Mouse (Mus musculus): ENCODE results near the gene Cabp4. TPM values are rescaled to one million over a fixed set of nuclear protein-coding genes. Genes with fewer than 3 reads are reported as not detected.
"Not testable (repeated sequence)": the region's sequence is repeated elsewhere in the genome, so short reads cannot be mapped to it uniquely, and the experiment has no call there.

Cabp4 gene
- polyA plus RNA-seq, 1 experiment from 2014 or later = 0.13 TPM

DNA sequence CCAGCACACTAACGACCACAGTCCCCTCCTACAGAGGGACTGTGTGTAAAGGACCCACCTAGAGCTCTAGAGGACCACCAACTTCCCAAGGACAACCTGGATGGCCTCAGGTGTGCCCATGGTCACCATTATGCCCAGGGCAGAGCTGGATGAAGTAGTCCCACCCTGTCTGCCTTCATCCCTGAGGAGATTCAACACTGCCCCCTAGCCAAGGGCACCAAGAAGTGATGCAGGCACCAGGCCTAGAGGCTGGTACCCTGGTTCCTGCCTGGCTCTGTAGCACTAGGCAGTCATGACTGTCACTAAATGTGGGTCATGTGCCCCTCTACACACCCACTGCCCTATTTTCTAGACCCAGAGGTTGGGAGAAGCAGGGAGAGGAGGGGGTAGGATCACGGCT, 12.1 kb downstream of the Cabp4 start:
- H3K9me3 ChIP-seq (replicated peaks) = no peaks in the 10 kb centered on the region
- ATAC-seq (ENCODE audit: insufficient read depth) = peak; percentile 35
- peak overlapping the region; percentile 69 for H3K4me3 ChIP-seq (replicated peaks)
- H3K4me2 ChIP-seq = peak overlapping the region; percentile 85
- 61% methylated on average over 2 of the region's 2 CpGs for WGBS (ENCODE audit: insufficient replicate concordance)
- peak overlapping the region; percentile 74 for H3K9ac ChIP-seq
- peaks cover 3% of the 10 kb centered on the region for H3K27me3 ChIP-seq
- peaks cover 66% of the 10 kb centered on the region for H3K4me1 ChIP-seq (replicated peaks)
- H3K36me3 ChIP-seq (replicated peaks) = peaks cover 55% of the 10 kb centered on the region
- peak overlapping the region; percentile 87 for H3K27ac ChIP-seq (replicated peaks)

DNA sequence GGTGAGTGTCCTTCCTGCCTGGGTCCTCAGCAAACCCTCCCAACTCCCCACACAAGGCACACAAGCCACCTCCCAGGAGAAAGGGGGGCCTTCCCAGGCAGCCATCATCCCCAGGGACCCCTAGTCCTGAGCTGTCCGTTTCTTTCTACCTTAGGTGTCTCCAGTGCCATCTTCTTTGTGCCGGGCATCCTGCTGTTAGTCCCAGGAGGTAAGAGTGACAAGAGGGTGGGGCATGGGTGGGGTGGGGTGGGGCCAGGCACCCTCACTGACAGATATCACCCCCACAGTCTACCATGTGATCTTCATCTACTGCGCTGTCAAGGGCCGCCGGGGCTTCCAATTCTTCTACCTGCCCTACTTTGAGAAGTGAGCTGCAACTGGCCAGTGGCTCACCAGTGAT, 12.8 kb downstream of the Cabp4 start:
- Histone ChIP-seq H3K4me1 (replicated peaks) (peaks cover 71% of the 10 kb centered on the region), H3K9me3 (replicated peaks) (no peaks in the 10 kb centered on the region), H3K36me3 (replicated peaks) (peaks cover 55% of the 10 kb centered on the region), H3K9ac (peak overlapping the region; percentile 74), H3K4me2 (peak overlapping the region; percentile 85), H3K27me3 (no peaks in the 10 kb centered on the region), H3K4me3 (replicated peaks) (peak overlapping the region; percentile 69), H3K27ac (replicated peaks) (peak overlapping the region; percentile 87)
- whole genome bisulfite sequencing (ENCODE audit: insufficient replicate concordance) = 27% methylated on average over 5 of the region's 5 CpGs
- ATAC-seq (ENCODE audit: insufficient read depth) = peak; percentile 82

GRCm38 (mm10) chr19:4130106-4130505, 13.7 kb downstream of the Cabp4 start:
- Histone ChIP-seq H3K4me3 (replicated peaks) (peak overlapping the region; percentile 69), H3K9ac (peak overlapping the region; percentile 74; the same call in 1 of the 2 replicates), H3K4me2 (peak overlapping the region; percentile 85), H3K4me1 (replicated peaks) (peaks cover 67% of the 10 kb centered on the region), H3K27me3 (no peaks in the 10 kb centered on the region), H3K27ac (replicated peaks) (peak overlapping the region; percentile 87), H3K9me3 (replicated peaks) (no peaks in the 10 kb centered on the region), H3K36me3 (replicated peaks) (peaks cover 55% of the 10 kb centered on the region)
- 72% methylated on average over 4 of the region's 4 CpGs for WGBS (ENCODE audit: insufficient replicate concordance)
- no peak for ATAC-seq (ENCODE audit: insufficient read depth)

DNA sequence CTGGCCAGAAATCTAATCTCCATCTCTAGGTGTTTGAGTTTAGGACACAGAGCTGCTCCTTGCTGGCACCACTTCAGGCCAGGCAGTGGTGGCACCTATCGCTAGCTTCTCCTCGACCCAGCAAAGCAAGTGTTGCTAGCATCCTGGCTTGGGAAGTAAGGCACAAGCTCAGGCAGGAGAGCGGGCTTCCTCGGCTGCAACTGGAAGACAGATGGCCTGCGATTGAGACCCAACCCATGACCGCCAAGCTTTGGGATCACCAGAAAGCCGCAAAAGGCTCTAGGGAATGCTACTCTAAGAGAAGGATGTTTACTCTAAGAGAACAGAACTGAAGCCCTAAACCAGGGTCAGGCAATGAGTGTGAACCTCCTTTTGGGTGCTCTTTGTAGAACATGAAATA, 14.4 kb downstream of the Cabp4 start:
- H3K27ac ChIP-seq (replicated peaks) = peak overlapping the region; percentile 87
- H3K9me3 ChIP-seq (replicated peaks) = no peaks in the 10 kb centered on the region
- peaks cover 71% of the 10 kb centered on the region for H3K4me1 ChIP-seq (replicated peaks)
- H3K27me3 ChIP-seq = no peaks in the 10 kb centered on the region
- peak overlapping the region; percentile 85 for H3K4me2 ChIP-seq
- H3K9ac ChIP-seq = no peak overlapping the region
- peaks cover 55% of the 10 kb centered on the region for H3K36me3 ChIP-seq (replicated peaks)
- 95% methylated on average over 7 of the region's 7 CpGs for WGBS (ENCODE audit: insufficient replicate concordance)
- 0 out of 2 replicates have a peak overlapping the region, but pooled peaks have one; percentile 69 for H3K4me3 ChIP-seq (replicated peaks)
- no peak for ATAC-seq (ENCODE audit: insufficient read depth)

DNA sequence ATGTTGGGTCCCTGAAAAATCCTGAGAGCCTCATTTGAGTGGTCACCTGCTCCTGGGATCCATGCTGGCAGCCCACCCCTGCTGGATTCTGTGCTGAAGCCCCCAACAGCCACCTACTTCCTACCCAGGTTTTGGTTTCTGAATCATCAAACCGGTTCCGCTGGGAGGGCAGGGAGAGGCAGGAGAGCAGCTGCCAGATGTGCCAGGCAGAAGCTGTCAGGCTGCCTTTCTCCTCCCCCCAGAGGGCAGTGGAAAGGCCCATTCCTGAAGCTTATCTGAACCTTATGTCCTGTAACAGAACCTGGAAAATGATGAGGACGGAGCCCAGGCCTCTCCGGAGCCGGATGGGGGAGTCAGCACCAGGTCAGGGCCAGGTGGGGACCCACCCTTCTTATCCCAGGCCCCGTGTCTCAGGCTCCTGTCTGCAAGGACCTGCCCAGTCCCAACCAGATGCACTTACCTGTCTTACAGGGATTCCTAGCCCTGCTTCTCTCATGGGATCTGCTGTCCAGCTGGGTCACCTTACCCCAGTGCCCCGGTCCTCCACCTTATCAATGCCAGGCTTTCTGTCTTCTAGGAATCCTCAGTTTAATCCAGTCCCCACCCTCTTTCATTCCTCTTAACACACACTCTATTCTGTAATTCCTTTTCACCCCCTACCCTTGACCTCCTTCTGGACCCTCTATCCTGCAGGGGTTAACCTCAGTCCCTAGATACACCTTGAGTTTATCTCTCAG, 16.9 kb downstream of the Cabp4 start:
- Histone ChIP-seq H3K9ac (peak overlapping the region; percentile 85), H3K4me2 (peak overlapping the region; percentile 79), H3K36me3 (replicated peaks) (peaks cover 40% of the 10 kb centered on the region), H3K27me3 (no peaks in the 10 kb centered on the region), H3K9me3 (replicated peaks) (no peaks in the 10 kb centered on the region), H3K4me3 (replicated peaks) (peak overlapping the region; percentile 77), H3K4me1 (replicated peaks) (peaks cover 90% of the 10 kb centered on the region), H3K27ac (replicated peaks) (peak overlapping the region; percentile 79)
- no peak for ATAC-seq (ENCODE audit: insufficient read depth)
- 61% methylated on average over 7 of the region's 7 CpGs for WGBS (ENCODE audit: insufficient replicate concordance)

GRCm38 (mm10) chr19:4125741-4126696, 17.8 kb downstream of the Cabp4 start, which contains the start of gene Aip:
Gene Aip (minus strand): TSS chr19:4125858.
- peaks cover 89% of the 10 kb centered on the region for H3K4me1 ChIP-seq (replicated peaks)

GRCm38 (mm10) chr19:4125268-4125667, 18.6 kb downstream of the Cabp4 start:
- H3K27me3 ChIP-seq; H3K9me3 ChIP-seq (replicated peaks): not testable (repeated sequence)
- peak overlapping the region; percentile 79 for H3K4me2 ChIP-seq
- H3K4me3 ChIP-seq (replicated peaks) = peak overlapping the region; percentile 77
- 13% methylated on average over 4 of the region's 4 CpGs for WGBS (ENCODE audit: insufficient replicate concordance)
- peaks cover 28% of the 10 kb centered on the region for H3K36me3 ChIP-seq (replicated peaks)
- peak; percentile 9 for ATAC-seq (ENCODE audit: insufficient read depth)
- peaks cover 89% of the 10 kb centered on the region for H3K4me1 ChIP-seq (replicated peaks)
- peak overlapping the region; percentile 43; the same call in 1 of the 2 replicates for H3K9ac ChIP-seq
- H3K27ac ChIP-seq (replicated peaks) = peak overlapping the region; percentile 79

More at GRCm38 (mm10) chr19:4125741-4126696, 17.8 kb downstream of the Cabp4 start, which contains the start of gene Aip:
- peak within 1 kb of the TSS; percentile 85 for H3K9ac ChIP-seq
- peak; percentile 91 for ATAC-seq (ENCODE audit: insufficient read depth)
- H3K4me3 ChIP-seq (replicated peaks) = peak within 1 kb of the TSS; percentile 77
- H3K36me3 ChIP-seq (replicated peaks) = peaks cover 31% of the 10 kb centered on the region
- WGBS (ENCODE audit: insufficient replicate concordance) = 1% methylated on average over 64 of the region's 64 CpGs
- H3K27ac ChIP-seq (replicated peaks) = peak within 1 kb of the TSS; percentile 79
- H3K9me3 ChIP-seq (replicated peaks) = no peaks in the 10 kb centered on the region
- no peaks in the 10 kb centered on the region for H3K27me3 ChIP-seq
- H3K4me2 ChIP-seq = peak within 1 kb of the TSS; percentile 79

DNA sequence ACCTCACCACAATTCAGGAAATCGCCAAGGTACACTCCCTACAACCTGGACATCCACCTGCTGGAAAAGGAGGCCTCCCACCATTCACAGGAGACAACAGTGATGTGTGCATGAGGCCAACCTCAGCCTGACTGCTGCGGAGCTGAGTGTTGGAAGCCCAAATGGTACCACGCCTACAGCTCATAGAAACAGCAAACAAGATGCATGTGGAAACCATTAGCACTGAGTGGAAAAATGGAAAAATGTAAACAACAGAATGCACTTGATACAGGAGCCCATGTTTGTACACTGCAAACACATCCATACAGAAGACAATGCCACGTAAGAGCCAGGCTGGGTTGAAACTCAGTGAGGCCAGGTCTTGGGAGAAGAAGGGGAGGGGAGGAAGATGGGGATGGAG, 19.4 kb downstream of the Cabp4 start:
- no peak overlapping the region for H3K9ac ChIP-seq
- H3K4me1 ChIP-seq (replicated peaks) = peaks cover 89% of the 10 kb centered on the region

DNA sequence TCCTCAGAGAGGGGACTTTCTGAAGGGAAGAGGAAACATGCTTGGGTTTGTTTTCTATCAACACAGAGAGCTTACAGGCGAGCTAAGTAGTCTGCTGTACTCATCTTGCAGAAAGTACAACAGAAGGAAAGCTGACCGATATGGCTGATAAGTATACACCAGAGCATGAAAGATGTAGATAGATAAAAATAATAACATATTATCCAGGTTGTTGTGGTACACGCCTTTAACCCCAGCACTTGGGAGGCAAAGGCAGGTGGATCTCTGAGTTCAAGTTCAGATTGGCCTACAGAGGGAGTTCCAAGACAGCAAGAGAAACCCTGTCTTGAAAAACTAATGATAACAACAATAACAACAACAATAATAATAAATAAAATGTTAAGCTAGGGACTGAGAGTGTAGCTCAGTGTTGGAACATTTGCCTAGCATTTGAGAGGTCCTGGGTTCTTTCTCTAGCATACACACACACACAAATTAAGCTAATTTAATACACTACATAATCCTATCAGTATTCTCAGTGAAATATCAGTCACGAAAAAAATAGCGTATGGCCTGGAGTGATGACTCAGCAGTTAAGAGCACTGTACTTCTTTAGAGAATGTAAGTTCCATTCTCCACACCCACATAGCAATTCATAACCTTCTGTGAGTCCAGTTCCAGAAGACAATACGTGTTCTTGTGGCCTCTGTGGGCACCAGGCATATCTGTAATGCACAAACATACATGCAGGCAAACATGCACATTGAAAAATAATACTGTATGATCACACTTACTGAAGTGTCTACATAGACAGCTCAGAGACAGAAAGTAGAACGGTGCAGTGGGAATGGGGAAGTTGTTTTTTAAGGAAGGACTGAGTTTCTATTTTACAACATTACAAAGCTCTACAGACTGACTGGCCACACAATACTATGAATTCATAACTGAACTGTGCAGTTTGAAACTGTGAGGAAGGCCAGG, 21.1 kb downstream of the Cabp4 start:
- no peak for ATAC-seq (ENCODE audit: insufficient read depth)
- Histone ChIP-seq H3K9ac (no peak overlapping the region; the same call in 1 of the 2 replicates), H3K9me3 (replicated peaks) (no peaks in the 10 kb centered on the region), H3K4me3 (replicated peaks) (no peak overlapping the region), H3K27ac (replicated peaks) (peak overlapping the region; percentile 79), H3K4me1 (replicated peaks) (peaks cover 75% of the 10 kb centered on the region), H3K27me3 (no peaks in the 10 kb centered on the region), H3K4me2 (peak overlapping the region; percentile 31), H3K36me3 (replicated peaks) (peaks cover 8% of the 10 kb centered on the region; the same call in 1 of the 2 replicates)
- 25% methylated on average over 7 of the region's 7 CpGs for WGBS (ENCODE audit: insufficient replicate concordance)

More for the DNA sequence above, 19.4 kb downstream of the Cabp4 start:
- no peak for ATAC-seq (ENCODE audit: insufficient read depth)
- peak overlapping the region; percentile 79; the same call in 1 of the 2 replicates for H3K4me2 ChIP-seq
- no peaks in the 10 kb centered on the region for H3K9me3 ChIP-seq (replicated peaks)
- no peaks in the 10 kb centered on the region for H3K27me3 ChIP-seq
- no peak overlapping the region for H3K4me3 ChIP-seq (replicated peaks)
- H3K36me3 ChIP-seq (replicated peaks) = peaks cover 20% of the 10 kb centered on the region
- WGBS (ENCODE audit: insufficient replicate concordance) = 83% methylated on average over 4 of the region's 4 CpGs
- H3K27ac ChIP-seq (replicated peaks) = peak overlapping the region; percentile 79

DNA sequence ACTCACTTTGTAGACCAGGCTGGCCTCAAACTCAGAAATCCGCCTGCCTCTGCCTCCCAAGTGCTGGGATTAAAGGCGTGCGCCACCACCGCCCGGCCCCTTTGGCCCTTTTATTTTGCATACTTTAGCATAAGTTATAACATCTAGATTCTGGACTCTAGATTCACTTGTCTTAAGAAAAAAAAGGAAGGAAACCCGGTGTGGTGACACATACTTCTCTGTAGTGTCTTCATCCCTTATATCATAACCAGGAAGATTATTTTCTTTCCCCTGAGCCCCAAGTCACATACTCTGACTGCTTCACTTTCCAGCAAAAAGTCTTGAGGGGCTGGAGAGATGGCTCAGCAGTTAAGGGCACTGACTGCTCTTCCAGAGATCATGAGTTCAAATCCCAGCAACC, 21.9 kb downstream of the Cabp4 start:
- H3K4me1 ChIP-seq (replicated peaks) = peaks cover 67% of the 10 kb centered on the region
- peak overlapping the region; percentile 80 for H3K4me2 ChIP-seq
- not testable (repeated sequence) for ATAC-seq (ENCODE audit: insufficient read depth); H3K9me3 ChIP-seq (replicated peaks); H3K9ac ChIP-seq; H3K27me3 ChIP-seq
- H3K27ac ChIP-seq (replicated peaks) = peak overlapping the region; percentile 79
- peak overlapping the region; percentile 59 for H3K4me3 ChIP-seq (replicated peaks)
- H3K36me3 ChIP-seq (replicated peaks) = peaks cover 13% of the 10 kb centered on the region
- WGBS (ENCODE audit: insufficient replicate concordance) = 35% methylated on average over 6 of the region's 6 CpGs
